Mouse (Mus musculus) heart, postnatal 4 days (tissue): Measurements from ENCODE around the gene Tubb2a. TPM values are rescaled to one million over a fixed set of nuclear protein-coding genes. Genes with fewer than 3 reads are reported as not detected.
"Not testable (repeated sequence)": the region's sequence is repeated elsewhere in the genome, so short reads cannot be mapped to it uniquely, and the experiment has no call there.

ENCODE experiments used
- DNase-seq: peaks from one replicate; pipeline ENCODE4 v3.0.0; 2021
- total RNA-seq, 2 experiments: library from RNA; stranded (reverse); gene quantifications; 2 replicates each; pipeline ENCODE4 v1.2.3; 2021

Gene Tubb2a
- total RNA-seq, 2 experiments from 2014 or later: 168 to 177 TPM

GRCm38 (mm10) chr13:34088871-34089288, 11.1 kb upstream of the Tubb2a start:
- no peak for DNase-seq

GRCm38 (mm10) chr13:34088201-34088649, 10.4 kb upstream of the Tubb2a start:
- not testable (repeated sequence) for DNase-seq

GRCm38 (mm10) chr13:34087052-34087812, 9.4 kb upstream of the Tubb2a start:
- DNase-seq: no peak

GRCm38 (mm10) chr13:34084026-34084750, 6.4 kb upstream of the Tubb2a start:
- no peak for DNase-seq

GRCm38 (mm10) chr13:34081926-34082325, 4.1 kb upstream of the Tubb2a start:
- DNase-seq: no peak

GRCm38 (mm10) chr13:34079801-34080200, 2.0 kb upstream of the Tubb2a start:
- DNase-seq: no peak

- no peak for DNase-seq
Measured at GRCm38 (mm10) chr13:34078500-34079280, 883 bp upstream of the Tubb2a start.

GRCm38 (mm10) chr13:34076561-34077491, 981 bp downstream of the Tubb2a start:
- peak; percentile 42 for DNase-seq

GRCm38 (mm10) chr13:34075893-34076292, 1.9 kb downstream of the Tubb2a start:
- not testable (repeated sequence) for DNase-seq

- DNase-seq: not testable (repeated sequence)
Measured at GRCm38 (mm10) chr13:34074441-34074840, 3.4 kb downstream of the Tubb2a start.

- no peak for DNase-seq
Measured at GRCm38 (mm10) chr13:34072847-34073246, 5.0 kb downstream of the Tubb2a start.

GRCm38 (mm10) chr13:34071836-34072235, 6.0 kb downstream of the Tubb2a start:
- no peak for DNase-seq

- no peak for DNase-seq
Measured at GRCm38 (mm10) chr13:34070296-34070695, 7.5 kb downstream of the Tubb2a start.

- no peak for DNase-seq
Measured at GRCm38 (mm10) chr13:34066351-34066750, 11.5 kb downstream of the Tubb2a start.

- DNase-seq: no peak
Measured at GRCm38 (mm10) chr13:34062466-34062865, 15.3 kb downstream of the Tubb2a start.

GRCm38 (mm10) chr13:34060061-34060460, 17.7 kb downstream of the Tubb2a start:
- DNase-seq: peak; percentile 31

GRCm38 (mm10) chr13:34057252-34057651, 20.6 kb downstream of the Tubb2a start:
- no peak for DNase-seq

- DNase-seq: no peak
Measured at GRCm38 (mm10) chr13:34054983-34055382, 22.8 kb downstream of the Tubb2a start.

GRCm38 (mm10) chr13:34054391-34054790, 23.4 kb downstream of the Tubb2a start:
- DNase-seq: no peak

- DNase-seq: no peak
Measured at GRCm38 (mm10) chr13:34053673-34054282, 24.0 kb downstream of the Tubb2a start.

- DNase-seq: no peak
Measured at GRCm38 (mm10) chr13:34051692-34052091, 26.1 kb downstream of the Tubb2a start.
